Mouse (Mus musculus): ENCODE measurements around the gene Mb21d2. TPM values are rescaled to one million over a fixed set of nuclear protein-coding genes. Genes with fewer than 3 reads are reported as not detected.

The Mb21d2 gene
- total and polyA plus RNA-seq, 3 experiments: not detected

DNA sequence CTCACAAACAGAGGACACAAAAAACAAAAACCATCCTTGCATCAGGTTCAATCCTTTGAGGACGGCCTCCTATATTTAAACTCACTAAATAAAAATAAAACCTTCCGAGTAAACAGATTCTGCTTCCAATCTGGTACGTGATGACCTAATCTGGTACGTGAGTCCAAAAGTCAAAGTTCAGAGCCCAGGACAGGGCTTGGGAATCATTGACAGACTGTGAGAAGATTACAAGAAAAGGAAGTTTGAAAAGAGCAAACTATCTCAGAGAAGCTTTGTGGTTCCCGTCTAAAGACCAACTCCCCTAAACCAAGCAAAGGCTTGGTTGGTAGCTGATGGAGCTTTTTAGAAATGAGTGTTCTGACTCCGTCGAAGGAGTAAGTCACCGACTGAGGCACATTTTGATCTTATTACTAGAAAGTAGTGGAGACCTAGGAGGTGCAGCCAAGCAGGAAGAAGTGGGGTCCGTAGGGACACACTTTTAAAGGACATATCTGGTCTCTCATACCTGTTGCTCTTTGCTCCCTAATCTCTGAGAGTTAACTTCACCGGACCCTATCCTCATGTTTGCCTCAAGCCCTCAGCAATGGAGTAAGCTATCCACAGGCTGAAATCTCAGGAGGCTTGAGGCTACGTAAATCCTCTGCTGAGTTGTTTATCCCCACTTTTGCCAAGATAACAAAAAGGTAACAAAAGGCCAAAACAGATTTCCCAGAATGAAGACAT is 23.7 kb downstream of the Mb21d2 start:
- no peak for DNase-seq (ENCODE audit: low read depth, low spot score)
- no peaks in the 10 kb centered on the region for H3K36me3 ChIP-seq (ENCODE audit: control insufficient read depth in 1 of 2, insufficient read depth in 2 of 2, low read length in 2 of 2)
- no peak overlapping the region for H3K4me3 ChIP-seq (ENCODE audit: control insufficient read depth in 1 of 2, insufficient read depth in 1 of 2, low read depth in 2 of 2, low read length in 2 of 2)
- H3K27ac ChIP-seq (ENCODE audit: control insufficient read depth, low read depth, low read length): no peak overlapping the region
- TF ChIP-seq UBTF (IDR thresholded peaks at IDR 0.05; ENCODE audit: borderline replicate concordance, insufficient read depth, low read depth, low read length) (no peak), BHLHE40 (IDR thresholded peaks at IDR 0.05; ENCODE audit: borderline replicate concordance, low read depth, low read length) (no peak), NRF1 (IDR thresholded peaks at IDR 0.05; ENCODE audit: insufficient read depth, low read depth, low read length, poor library complexity, severe bottlenecking) (no peak), E2F4 (IDR thresholded peaks at IDR 0.05; ENCODE audit: borderline replicate concordance, low read depth, low read length) (no peak), ZNF384 (IDR thresholded peaks at IDR 0.05; ENCODE audit: low read depth, low read length) (no peak), MYC (IDR thresholded peaks at IDR 0.05; ENCODE audit: low read depth, low read length) (no peak), HCFC1 (IDR thresholded peaks at IDR 0.05; ENCODE audit: low read depth, low read length) (no peak), TAL1 (IDR thresholded peaks at IDR 0.05; ENCODE audit: low read length) (no peak), ZC3H11A (IDR thresholded peaks at IDR 0.05; ENCODE audit: low read depth, low read length) (no peak)
- no peaks in the 10 kb centered on the region for H3K27me3 ChIP-seq (ENCODE audit: control insufficient read depth in 1 of 2, insufficient read depth in 2 of 2, low read length in 2 of 2)
- H3K79me2 ChIP-seq (ENCODE audit: control insufficient read depth, insufficient read depth, low read length, poor library complexity): no peaks in the 10 kb centered on the region
- H3K4me1 ChIP-seq (ENCODE audit: control insufficient read depth in 1 of 2, insufficient read depth in 2 of 2, low read length in 2 of 2): no peaks in the 10 kb centered on the region
- no peaks in the 10 kb centered on the region for H3K9me3 ChIP-seq (replicated peaks; ENCODE audit: insufficient read depth, low read length)
- H3K9ac ChIP-seq (ENCODE audit: control insufficient read depth, low read depth, low read length, poor library complexity, severe bottlenecking): no peak overlapping the region

DNA sequence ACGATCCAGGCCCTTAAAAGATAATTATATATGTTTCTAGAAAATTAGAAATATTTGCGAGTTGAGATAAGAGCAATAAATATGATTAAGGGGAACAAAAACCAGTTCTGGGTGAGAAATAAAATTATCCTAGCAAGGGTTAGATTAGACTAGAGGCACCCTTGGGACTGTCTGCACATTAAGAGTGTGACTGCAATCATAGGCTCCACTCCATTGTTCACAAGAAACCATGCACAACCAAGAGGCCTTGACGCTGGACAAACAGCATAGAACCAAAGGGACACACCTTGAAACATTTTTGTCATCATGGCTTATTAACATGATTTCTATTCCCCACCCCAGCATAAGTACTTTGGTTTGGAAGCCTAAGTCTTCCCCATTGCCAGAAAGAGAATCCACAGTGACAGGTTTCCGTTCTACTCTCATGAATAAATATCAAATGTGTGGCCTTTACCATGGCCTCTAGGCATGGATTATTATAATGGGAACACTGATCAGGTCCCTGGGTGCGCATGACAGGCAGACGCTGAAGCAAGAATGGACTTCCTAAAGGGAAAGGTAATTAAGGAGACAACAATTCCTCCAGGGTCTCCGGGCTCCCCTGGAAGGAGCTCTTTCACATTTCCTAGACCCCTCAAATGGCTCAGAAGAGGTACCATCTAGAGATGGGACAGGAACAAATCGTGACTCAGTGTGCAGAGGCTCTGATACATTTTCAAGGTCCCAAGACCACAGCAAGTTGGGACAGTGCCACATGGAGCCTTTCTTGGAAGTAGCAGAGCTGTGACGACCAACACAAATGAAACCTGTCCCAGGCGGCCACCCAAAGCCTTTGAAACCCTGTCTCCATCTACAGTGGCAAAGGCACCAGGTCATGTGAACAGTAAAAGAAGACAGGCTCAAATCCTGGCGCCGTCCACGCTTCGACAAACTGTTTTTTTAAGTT is 26.6 kb downstream of the Mb21d2 start:
- no peaks in the 10 kb centered on the region for H3K9me3 ChIP-seq (replicated peaks; ENCODE audit: insufficient read depth, low read length)

More for the DNA sequence above, 26.6 kb downstream of the Mb21d2 start:
- no peaks in the 10 kb centered on the region for H3K79me2 ChIP-seq (ENCODE audit: control insufficient read depth, insufficient read depth, low read length, poor library complexity)
- no peaks in the 10 kb centered on the region for H3K4me1 ChIP-seq (ENCODE audit: control insufficient read depth in 1 of 2, insufficient read depth in 2 of 2, low read length in 2 of 2)
- no peak for TF ChIP-seq GATA1 (IDR thresholded peaks at IDR 0.05; ENCODE audit: low read depth, low read length)
- no peak for TF ChIP-seq MEF2A (IDR thresholded peaks at IDR 0.05; ENCODE audit: extremely low read depth, insufficient replicate concordance, low read depth, low read length, poor library complexity, severe bottlenecking)
- TF ChIP-seq CTCF (IDR thresholded peaks at IDR 0.05 in 2 of 3, conservative IDR thresholded peaks at IDR 0.05 in 1 of 3; ENCODE audit: control insufficient read depth in 1 of 3, insufficient read depth in 1 of 3, low read depth in 2 of 3, low read length in 3 of 3, poor library complexity in 1 of 3, severe bottlenecking in 1 of 3): no peak
- TF ChIP-seq TBP (IDR thresholded peaks at IDR 0.05; ENCODE audit: low read depth, low read length): no peak
- TF ChIP-seq CHD2 (IDR thresholded peaks at IDR 0.05; ENCODE audit: low read length): no peak
- no peak for TF ChIP-seq ZKSCAN1 (IDR thresholded peaks at IDR 0.05; ENCODE audit: low read depth, low read length)
- TF ChIP-seq BHLHE40 (IDR thresholded peaks at IDR 0.05; ENCODE audit: borderline replicate concordance, low read depth, low read length): no peak
- no peak for TF ChIP-seq KAT2A (conservative IDR thresholded peaks at IDR 0.05; ENCODE audit: low read depth, low read length)
- TF ChIP-seq MAZ (IDR thresholded peaks at IDR 0.05; ENCODE audit: low read depth, low read length): no peak
- no peak for TF ChIP-seq JUND (IDR thresholded peaks at IDR 0.05; ENCODE audit: low read depth, low read length)
- TF ChIP-seq MAFK (IDR thresholded peaks at IDR 0.05; ENCODE audit: borderline replicate concordance, low read depth, low read length): no peak
- TF ChIP-seq SIN3A (IDR thresholded peaks at IDR 0.05; ENCODE audit: low read length): no peak
- TF ChIP-seq TCF12 (IDR thresholded peaks at IDR 0.05; ENCODE audit: low read depth, low read length): no peak
- no peak for TF ChIP-seq UBTF (IDR thresholded peaks at IDR 0.05; ENCODE audit: borderline replicate concordance, insufficient read depth, low read depth, low read length)
- no peak for TF ChIP-seq HCFC1 (IDR thresholded peaks at IDR 0.05; ENCODE audit: low read depth, low read length)
- TF ChIP-seq ETS1 (IDR thresholded peaks at IDR 0.05; ENCODE audit: low read depth, low read length): no peak
- no peak for TF ChIP-seq POLR2AphosphoS2 (IDR thresholded peaks at IDR 0.05; ENCODE audit: low read length)
- TF ChIP-seq USF2 (IDR thresholded peaks at IDR 0.05; ENCODE audit: borderline replicate concordance in 1 of 2, insufficient read depth in 1 of 2, low read depth in 1 of 2, low read length in 2 of 2): no peak
- no peaks in the 10 kb centered on the region for H3K27me3 ChIP-seq (ENCODE audit: control insufficient read depth in 1 of 2, insufficient read depth in 2 of 2, low read length in 2 of 2)
- H3K36me3 ChIP-seq (ENCODE audit: control insufficient read depth in 1 of 2, insufficient read depth in 2 of 2, low read length in 2 of 2): no peaks in the 10 kb centered on the region
- H3K27ac ChIP-seq (ENCODE audit: control insufficient read depth, low read depth, low read length): no peak overlapping the region
- DNase-seq (ENCODE audit: low read depth, low spot score): no peak
- no peak overlapping the region for H3K4me3 ChIP-seq (ENCODE audit: control insufficient read depth in 1 of 2, insufficient read depth in 1 of 2, low read depth in 2 of 2, low read length in 2 of 2)
- H3K9ac ChIP-seq (ENCODE audit: control insufficient read depth, low read depth, low read length, poor library complexity, severe bottlenecking): no peak overlapping the region
